Mouse (Mus musculus): ENCODE data around the gene Gch1. TPM values are rescaled to one million over a fixed set of nuclear protein-coding genes. Genes with fewer than 3 reads are reported as not detected.

The Gch1 gene
- total RNA-seq, 2 experiments from 2014 or later = 0.74 to 0.83 TPM

GRCm38 (mm10) chr14:47104246-47105173 lies 84.7 kb downstream of the Gch1 start:
- DNase-seq = no peak
- intact Hi-C loops (cut with DNase I) = no loop called here

Other genes with a start within 250 kb of the Gch1 start
- 1 to 10 TPM; 7.3 to 7.7 TPM for gene Wdhd1, start 87.4 kb upstream of the Gch1 start, total RNA-seq (2021)
- 10 to 100 TPM in 1 of 2 experiments, 1 to 10 TPM in 1; 9.8 to 10.1 TPM for gene Socs4, start 87.5 kb upstream of the Gch1 start, total RNA-seq (2021)
- gene Mapk1ip1l, start 108.9 kb upstream of the Gch1 start, total RNA-seq (2021) = 10 to 100 TPM; 94.0 to 94.9 TPM
- gene Lgals3, start 178.3 kb upstream of the Gch1 start, total RNA-seq (2021) = 1 to 10 TPM; 1.3 to 1.8 TPM
- gene Dlgap5, start 229.0 kb upstream of the Gch1 start, total RNA-seq (2021) = 1 to 10 TPM; 4.0 to 4.2 TPM